Comparison of ENCODE assay signal across 9 mouse cellular contexts in the genomic region with DNA sequence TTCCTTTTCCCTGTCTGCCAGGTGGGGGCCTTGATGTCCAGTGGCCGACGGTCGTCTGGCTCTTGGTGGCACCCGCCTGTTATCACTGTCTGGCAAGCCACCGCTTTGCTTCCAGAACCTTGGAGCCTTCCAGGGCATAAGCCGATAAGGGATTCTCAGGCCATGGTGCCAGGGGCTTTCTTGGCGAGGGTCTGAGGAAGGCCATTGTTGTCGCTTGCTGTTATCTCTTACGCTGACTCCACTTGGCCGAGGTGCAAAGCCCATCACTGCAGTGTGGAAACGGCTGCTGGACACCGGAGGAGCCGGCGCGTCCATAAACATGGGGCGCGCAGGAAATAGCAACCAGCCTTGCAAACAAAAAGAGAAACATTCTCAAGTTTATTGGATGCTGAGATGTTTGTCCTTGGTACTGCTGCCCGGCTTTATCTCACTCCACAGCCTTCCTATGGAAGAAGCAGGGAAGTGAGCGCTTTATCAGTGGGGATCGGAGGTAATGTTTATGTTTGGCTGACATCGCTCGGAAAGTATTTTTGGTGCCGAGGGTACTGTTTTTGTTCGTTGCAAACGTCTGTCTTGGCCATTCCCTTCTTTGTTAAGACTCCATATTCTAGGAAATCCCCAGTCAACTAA. TPM values are rescaled to one million over a fixed set of nuclear protein-coding genes. Genes with fewer than 3 reads are reported as not detected.
A peak's percentile ranks its signal among the peaks of the same experiment; 100 is the strongest.
DNase-seq lines count a peak whose midpoint lies in the region; ATAC-seq and TF ChIP-seq lines count a peak whose summit lies in the region.
"Had no signal": no experiment of that assay in that cellular context is flagged by ENCODE, and none has a peak within 500 bp of the region (broad histone marks: within the 10 kb centered on the region; RNA-seq: fewer than 3 reads in every experiment).

No protein-coding gene starts in this region.

- peak overlapping the region; percentile 89 for H3K4me3 ChIP-seq in megakaryocyte, embryonic 14.5 days (replicated peaks)
- H3K4me3 ChIP-seq in heart, embryonic 14.5 days (ENCODE audit: control insufficient read depth in 1 of 2, insufficient read depth in 1 of 2, low read depth in 1 of 2, low read length in 2 of 2), result peak overlapping the region; percentile 30 to 33
- H3K4me3 ChIP-seq in liver, embryonic 12.5 days, result peak overlapping the region; percentile 20
- no peak overlapping the region for H3K4me3 ChIP-seq in forebrain, embryonic 16.5 days (replicated peaks; ENCODE audit: low read length)
- H3K4me3 ChIP-seq in left cerebral cortex, adult 2 months, result no peak overlapping the region

- H3K36me3 ChIP-seq in megakaryocyte, embryonic 14.5 days (replicated peaks; ENCODE audit: low read length), result no peaks in the 10 kb centered on the region
- H3K36me3 ChIP-seq in heart, embryonic 14.5 days (ENCODE audit: control insufficient read depth, insufficient read depth, low read length), result no peaks in the 10 kb centered on the region
- no peaks in the 10 kb centered on the region for H3K36me3 ChIP-seq in liver, embryonic 12.5 days
- H3K36me3 ChIP-seq in forebrain, embryonic 16.5 days (ENCODE audit: control insufficient read depth, insufficient read depth), result no peaks in the 10 kb centered on the region
- H3K36me3 ChIP-seq: G1E had no signal

- H3K4me1 ChIP-seq in megakaryocyte, embryonic 14.5 days, result peaks cover 15% of the 10 kb centered on the region
- peaks cover 9 to 15% of the 10 kb centered on the region in 2 experiments; a peak in 3 of 4 replicates for H3K4me1 ChIP-seq in heart, embryonic 14.5 days (ENCODE audit: control insufficient read depth in 2 of 2, insufficient read depth in 2 of 2, low read length in 2 of 2)
- H3K4me1 ChIP-seq in liver, embryonic 12.5 days, result peaks cover 11% of the 10 kb centered on the region
- no peaks in the 10 kb centered on the region for H3K4me1 ChIP-seq in forebrain, embryonic 16.5 days (replicated peaks; ENCODE audit: control insufficient read depth, insufficient read depth, low read length)

- no peak for DNase-seq in layer of hippocampus, adult 9-10 months (ENCODE audit: low spot score)
- DNase-seq in left cerebral cortex, adult 2 months (ENCODE audit: extremely low spot score in 1 of 2, low spot score in 2 of 2), result no peak

- peak overlapping the region; percentile 56 for H3K4me2 ChIP-seq in heart, embryonic 14.5 days (ENCODE audit: low read length)
- peak overlapping the region; percentile 60 for H3K4me2 ChIP-seq in liver, embryonic 12.5 days
- no peak overlapping the region for H3K4me2 ChIP-seq in forebrain, embryonic 16.5 days (ENCODE audit: low read length)

- 12% methylated on average over 25 of the region's 25 CpGs for WGBS in heart, embryonic 14.5 days
- WGBS in liver, embryonic 12.5 days (ENCODE audit: insufficient replicate concordance), result 21% methylated on average over 25 of the region's 25 CpGs
- WGBS in forebrain, embryonic 16.5 days, result 88% methylated on average over 25 of the region's 25 CpGs

- no peak for ATAC-seq in megakaryocyte, adult 5-6 weeks (ENCODE audit: poor library complexity, severe bottlenecking)
- peak; percentile 69 for ATAC-seq in heart, embryonic 14.5 days (ENCODE audit: insufficient number of reproducible peaks, insufficient read depth, low FRiP score, low read depth)
- no peak for ATAC-seq in liver, embryonic 12.5 days
- ATAC-seq in megakaryocyte-erythroid progenitor cell, adult 5-6 weeks (replicated peaks; ENCODE audit: low FRiP score, low TSS enrichment, poor library complexity, severe bottlenecking), result peak; percentile 23; the same call in 1 of the 2 replicates
- ATAC-seq in forebrain, embryonic 16.5 days, result no peak

- no peak for TF ChIP-seq CTCF in left cerebral cortex, adult 2 months (IDR thresholded peaks at IDR 0.05)

- H3K9me3 ChIP-seq in megakaryocyte, embryonic 14.5 days, result no peaks in the 10 kb centered on the region
- no peaks in the 10 kb centered on the region; the same call in 1 of the 2 replicates for H3K9me3 ChIP-seq in heart, embryonic 14.5 days (ENCODE audit: control insufficient read depth, low read length)
- no peaks in the 10 kb centered on the region for H3K9me3 ChIP-seq in liver, embryonic 12.5 days (replicated peaks)
- no peaks in the 10 kb centered on the region for H3K9me3 ChIP-seq in forebrain, embryonic 16.5 days (ENCODE audit: control insufficient read depth, low read length)
- H3K9me3 ChIP-seq: G1E had no signal

- no peak overlapping the region for H3K9ac ChIP-seq in heart, embryonic 14.5 days (ENCODE audit: low read length)
- H3K9ac ChIP-seq in liver, embryonic 12.5 days, result no peak overlapping the region
- H3K9ac ChIP-seq in forebrain, embryonic 16.5 days (replicated peaks; ENCODE audit: low read depth, low read length), result no peak overlapping the region

- peak overlapping the region; percentile 57 to 68 for H3K27ac ChIP-seq in heart, embryonic 14.5 days (replicated peaks in 1 of 2; ENCODE audit: control insufficient read depth in 1 of 2, insufficient read depth in 1 of 2, low read depth in 2 of 2, low read length in 2 of 2)
- no peak overlapping the region for H3K27ac ChIP-seq in liver, embryonic 12.5 days
- no peak overlapping the region for H3K27ac ChIP-seq in forebrain, embryonic 16.5 days (ENCODE audit: low read length)
- H3K27ac ChIP-seq in left cerebral cortex, adult 2 months, result no peak overlapping the region

- H3K27me3 ChIP-seq in megakaryocyte, embryonic 14.5 days (replicated peaks), result peaks cover 54% of the 10 kb centered on the region
- H3K27me3 ChIP-seq in heart, embryonic 14.5 days (ENCODE audit: control insufficient read depth, insufficient read depth, low read length), result no peaks in the 10 kb centered on the region
- peaks cover 9% of the 10 kb centered on the region for H3K27me3 ChIP-seq in liver, embryonic 12.5 days (replicated peaks)
- H3K27me3 ChIP-seq in forebrain, embryonic 16.5 days (replicated peaks; ENCODE audit: control insufficient read depth, insufficient read depth, low read length), result no peaks in the 10 kb centered on the region

- intact Hi-C loops in left cerebral cortex, adult 2 months (cut with DNase I), result loop anchor here (5.0 kb wide), 1 partner anchor 238 kb away; no protein-coding TSS in a partner anchor

RNA-seq across cellular contexts. Expression of gene Txndc5, which starts 51.5 kb away (rescaled TPM):
- 29.2 and 83.2 TPM in 2 replicates for polyA plus RNA-seq in megakaryocyte, embryonic 14.5 days (2012; ENCODE audit: insufficient read depth, low replicate concordance)
- total RNA-seq in megakaryocyte, adult 5-6 weeks (2015), result 94.2 and 101 TPM in 2 replicates
- total RNA-seq in megakaryocyte, adult 5-6 weeks (2017), result 92.2 and 96.8 TPM in 2 replicates
- polyA plus RNA-seq in heart, embryonic 14.5 days (2014; fragmentation: Nextera tagmentation; extraction: Ambion mirVana), result 205 and 207 TPM in 2 replicates
- polyA plus RNA-seq in liver, embryonic 12.5 days (2016; fragmentation: Nextera tagmentation; extraction: Ambion mirVana), result 102 and 104 TPM in 2 replicates
- 44.9 and 52.1 TPM in 2 replicates for total RNA-seq in megakaryocyte-erythroid progenitor cell, adult 5-6 weeks (2014; fragmentation: Nextera tagmentation)
- 31.5 and 41.2 TPM in 2 replicates for total RNA-seq in megakaryocyte-erythroid progenitor cell, adult 5-6 weeks (2017)
- polyA plus RNA-seq in forebrain, embryonic 16.5 days (2015; fragmentation: Nextera tagmentation; extraction: Ambion mirVana), result 59.8 and 68.9 TPM in 2 replicates
- total RNA-seq in left cerebral cortex, adult 2 months (2021), result 10 to 100 TPM; 47.0 to 47.4 TPM

RNA-seq across cellular contexts. Expression of gene Bloc1s5, which starts 54.8 kb away (rescaled TPM):
- 6.2 TPM in 1 of 2 replicates, not detected in the other for polyA plus RNA-seq in megakaryocyte, embryonic 14.5 days (2012; ENCODE audit: insufficient read depth, low replicate concordance)
- 1.6 and 2.1 TPM in 2 replicates for total RNA-seq in megakaryocyte, adult 5-6 weeks (2015)
- total RNA-seq in megakaryocyte, adult 5-6 weeks (2017), result 3.6 and 5.9 TPM in 2 replicates
- polyA plus RNA-seq in heart, embryonic 14.5 days (2014; fragmentation: Nextera tagmentation; extraction: Ambion mirVana), result 13.8 and 17.4 TPM in 2 replicates
- polyA plus RNA-seq in liver, embryonic 12.5 days (2016; fragmentation: Nextera tagmentation; extraction: Ambion mirVana), result 16.0 and 16.4 TPM in 2 replicates
- total RNA-seq in megakaryocyte-erythroid progenitor cell, adult 5-6 weeks (2014; fragmentation: Nextera tagmentation), result 13.1 and 18.0 TPM in 2 replicates
- total RNA-seq in megakaryocyte-erythroid progenitor cell, adult 5-6 weeks (2017), result 13.7 and 15.9 TPM in 2 replicates
- polyA plus RNA-seq in forebrain, embryonic 16.5 days (2015; fragmentation: Nextera tagmentation; extraction: Ambion mirVana), result 20.1 and 25.1 TPM in 2 replicates
- total RNA-seq in left cerebral cortex, adult 2 months (2021), result 1 to 10 TPM; 9.6 to 9.8 TPM

Comparison
In these comparisons a context has a peak if more than half of its experiments do, and no peak if none do; other contexts are left out.
1. H3K4me3 ChIP-seq: peak in megakaryocyte, embryonic 14.5 days (single experiment), heart, embryonic 14.5 days (2 of 2) and liver, embryonic 12.5 days (single experiment); none in forebrain, embryonic 16.5 days (single experiment) and left cerebral cortex, adult 2 months (single experiment).
2. ATAC-seq: peak in heart, embryonic 14.5 days (single experiment) and megakaryocyte-erythroid progenitor cell, adult 5-6 weeks (single experiment); none in megakaryocyte, adult 5-6 weeks (single experiment), liver, embryonic 12.5 days (single experiment) and forebrain, embryonic 16.5 days (single experiment).
3. H3K27ac ChIP-seq: peak in heart, embryonic 14.5 days (2 of 2); none in liver, embryonic 12.5 days (single experiment), forebrain, embryonic 16.5 days (single experiment) and left cerebral cortex, adult 2 months (single experiment).